Mouse (Mus musculus): ENCODE results near the gene Plekhd1.

The Plekhd1 gene

GRCm38 (mm10) chr12:80699144-80699531, 6.7 kb downstream of the Plekhd1 start:
- no peak for DNase-seq (ENCODE audit: inconsistent ontology term)

- DNase-seq (ENCODE audit: inconsistent ontology term) = no peak
Measured at GRCm38 (mm10) chr12:80701332-80701731, 8.9 kb downstream of the Plekhd1 start.

- no peak for DNase-seq (ENCODE audit: inconsistent ontology term)
Measured at GRCm38 (mm10) chr12:80706208-80706914, 14.0 kb downstream of the Plekhd1 start.

GRCm38 (mm10) chr12:80706915-80707604, 14.7 kb downstream of the Plekhd1 start:
- no peak for DNase-seq (ENCODE audit: inconsistent ontology term)

GRCm38 (mm10) chr12:80715915-80716314, 23.5 kb downstream of the Plekhd1 start:
- DNase-seq (ENCODE audit: inconsistent ontology term) = no peak

GRCm38 (mm10) chr12:80719141-80719540, 26.8 kb downstream of the Plekhd1 start:
- no peak for DNase-seq (ENCODE audit: inconsistent ontology term)

- DNase-seq (ENCODE audit: inconsistent ontology term) = no peak
Measured at GRCm38 (mm10) chr12:80720507-80720906, 28.1 kb downstream of the Plekhd1 start.

- no peak for DNase-seq (ENCODE audit: inconsistent ontology term)
Measured at GRCm38 (mm10) chr12:80721458-80721857, 29.1 kb downstream of the Plekhd1 start.

- peak; percentile 58 for DNase-seq (ENCODE audit: inconsistent ontology term)
Measured at GRCm38 (mm10) chr12:80724853-80725559, 32.6 kb downstream of the Plekhd1 start.

- DNase-seq (ENCODE audit: inconsistent ontology term) = no peak
Measured at GRCm38 (mm10) chr12:80728207-80728606, 35.8 kb downstream of the Plekhd1 start.

GRCm38 (mm10) chr12:80728814-80729213, 36.4 kb downstream of the Plekhd1 start:
- no peak for DNase-seq (ENCODE audit: inconsistent ontology term)

GRCm38 (mm10) chr12:80729758-80730530, 37.6 kb downstream of the Plekhd1 start:
- no peak for DNase-seq (ENCODE audit: inconsistent ontology term)

GRCm38 (mm10) chr12:80730567-80730966, 38.2 kb downstream of the Plekhd1 start:
- DNase-seq (ENCODE audit: inconsistent ontology term) = peak; percentile 73

GRCm38 (mm10) chr12:80734526-80735470, 42.4 kb downstream of the Plekhd1 start:
- DNase-seq (ENCODE audit: inconsistent ontology term) = no peak

GRCm38 (mm10) chr12:80736464-80737282, 44.3 kb downstream of the Plekhd1 start:
- DNase-seq (ENCODE audit: inconsistent ontology term) = no peak

GRCm38 (mm10) chr12:80737283-80737600, 44.9 kb downstream of the Plekhd1 start:
- DNase-seq (ENCODE audit: inconsistent ontology term) = no peak

- no peak for DNase-seq (ENCODE audit: inconsistent ontology term)
Measured at GRCm38 (mm10) chr12:80739482-80739881, 47.1 kb downstream of the Plekhd1 start.

- no peak for DNase-seq (ENCODE audit: inconsistent ontology term)
Measured at GRCm38 (mm10) chr12:80744614-80745013, 52.2 kb downstream of the Plekhd1 start.

GRCm38 (mm10) chr12:80746031-80746813, 53.8 kb downstream of the Plekhd1 start:
- DNase-seq (ENCODE audit: inconsistent ontology term) = peak; percentile 57

All from Muller cell, postnatal 12 days (primary cell).